Mouse (Mus musculus) megakaryocyte progenitor cell, adult 5-6 weeks (primary cell): ENCODE data around the gene Ms4a10. TPM values are rescaled to one million over a fixed set of nuclear protein-coding genes. Genes with fewer than 3 reads are reported as not detected.

Source experiments
- ATAC-seq: replicated peaks from 2 replicates; pipeline ENCODE4 v1.8.0; 2016; ENCODE audit warnings: mild to moderate bottlenecking, moderate TSS enrichment, inconsistent platforms; ENCODE audit not compliant: poor library complexity
- total RNA-seq, 2 experiments: library from RNA; stranded (forward) in 1 of 2; stranded (reverse) in 1 of 2; fragments of 157-497, 149-512 nt in 1 of 2; fragments of 200-1000 nt in 1 of 2; gene quantifications; 2 replicates each; pipeline versions ENCODE4 v1.2.3 to v1.2.4; 2015 to 2017

Ms4a10 gene
- total RNA-seq, 2 experiments from 2014 or later: not detected

GRCm38 (mm10) chr19:10959978-10960346, 14.5 kb downstream of the Ms4a10 start:
- no peak for ATAC-seq

- ATAC-seq: peak; percentile 93
Observed at GRCm38 (mm10) chr19:10959085-10959977, 15.1 kb downstream of the Ms4a10 start.

- no peak for ATAC-seq
Observed at GRCm38 (mm10) chr19:10952021-10952939, 22.2 kb downstream of the Ms4a10 start.

GRCm38 (mm10) chr19:10949558-10949957, 24.9 kb downstream of the Ms4a10 start:
- ATAC-seq: no peak

- ATAC-seq: peak; percentile 94
Observed at GRCm38 (mm10) chr19:10949112-10949511, 25.4 kb downstream of the Ms4a10 start, which contains the start of gene Ccdc86. Gene Ccdc86, minus strand, starts transcription at chr19:10949266.

GRCm38 (mm10) chr19:10948416-10948815, 26.1 kb downstream of the Ms4a10 start:
- ATAC-seq: 0 out of 2 replicates have a peak, but pooled peaks have one; percentile 3

- peak; percentile 31 for ATAC-seq
Observed at GRCm38 (mm10) chr19:10947219-10947618, 27.3 kb downstream of the Ms4a10 start.

- no peak for ATAC-seq
Observed at GRCm38 (mm10) chr19:10946506-10946905, 28.0 kb downstream of the Ms4a10 start.

- ATAC-seq: peak; percentile 21
Observed at GRCm38 (mm10) chr19:10943955-10944354, 30.5 kb downstream of the Ms4a10 start.

- ATAC-seq: 0 out of 2 replicates have a peak, but pooled peaks have one; percentile 3
Observed at GRCm38 (mm10) chr19:10940801-10941457, 33.5 kb downstream of the Ms4a10 start.

GRCm38 (mm10) chr19:10940097-10940800, 34.2 kb downstream of the Ms4a10 start:
- ATAC-seq: peak; percentile 88

GRCm38 (mm10) chr19:10938771-10939170, 35.7 kb downstream of the Ms4a10 start:
- ATAC-seq: no peak

GRCm38 (mm10) chr19:10937110-10937563, 37.3 kb downstream of the Ms4a10 start, which contains the start of gene Ptgdr2:
Gene Ptgdr2, plus strand, starts transcription at chr19:10937160.
- peak; percentile 58 for ATAC-seq

GRCm38 (mm10) chr19:10936077-10936476, 38.4 kb downstream of the Ms4a10 start:
- no peak for ATAC-seq

- ATAC-seq: no peak
Observed at GRCm38 (mm10) chr19:10935029-10935428, 39.4 kb downstream of the Ms4a10 start.

GRCm38 (mm10) chr19:10930641-10931040, 43.8 kb downstream of the Ms4a10 start:
- ATAC-seq: peak; percentile 65

GRCm38 (mm10) chr19:10926666-10927065, 47.8 kb downstream of the Ms4a10 start:
- no peak for ATAC-seq

- ATAC-seq: no peak
Observed at GRCm38 (mm10) chr19:10926123-10926621, 48.3 kb downstream of the Ms4a10 start.

- no peak for ATAC-seq
Observed at GRCm38 (mm10) chr19:10924220-10924619, 50.2 kb downstream of the Ms4a10 start.

- no peak for ATAC-seq
Observed at GRCm38 (mm10) chr19:10921058-10921457, 53.4 kb downstream of the Ms4a10 start.
